Mouse (Mus musculus) layer of hippocampus, adult 9-10 months (tissue): ENCODE measurements around the gene Kcnip1.

ENCODE experiments used
- DNase-seq: peaks from one replicate; pipeline ENCODE4 v3.0.0; 2022; ENCODE audit warnings: low spot score

The Kcnip1 gene

GRCm38 (mm10) chr11:33829774-33830173, 163.2 kb downstream of the Kcnip1 start:
- no peak for DNase-seq

- DNase-seq, result peak; percentile 18
Measured at GRCm38 (mm10) chr11:33827829-33828206, 165.1 kb downstream of the Kcnip1 start.

DNA sequence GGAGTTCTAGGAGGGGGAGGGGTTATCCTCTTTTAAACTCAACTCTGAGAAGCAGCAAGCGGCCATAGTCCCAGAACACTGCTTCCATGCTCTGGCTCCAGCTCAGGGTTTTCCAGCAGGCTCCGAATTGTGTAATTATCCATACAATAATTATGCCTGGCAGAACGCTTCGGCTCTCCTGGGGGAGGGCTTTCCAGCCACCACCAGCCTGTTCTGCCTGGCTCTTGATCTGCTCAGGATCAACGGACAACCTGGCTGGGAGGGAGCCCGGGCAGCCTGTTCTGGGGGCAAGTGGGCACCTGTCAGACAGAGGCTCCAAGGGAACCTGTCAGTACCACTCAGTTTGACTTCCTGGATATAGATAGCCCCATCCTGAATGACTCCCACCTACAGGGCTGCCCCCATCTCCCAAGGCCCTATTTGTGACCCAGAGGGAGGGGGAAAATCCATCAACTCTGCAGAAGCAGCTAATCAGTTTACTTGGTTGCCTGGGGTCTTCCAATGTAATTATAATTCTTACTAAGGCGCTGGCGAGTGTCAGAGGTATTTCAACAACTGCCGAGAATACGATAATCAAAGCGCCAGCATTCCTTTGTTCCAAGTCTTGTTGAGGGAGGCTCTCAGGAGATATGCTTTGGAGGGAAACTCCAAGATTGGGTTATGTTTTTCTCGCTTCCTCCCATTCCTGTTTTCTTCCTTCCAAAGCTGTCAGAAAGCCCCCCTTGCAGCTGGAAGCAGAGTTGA, 165.7 kb downstream of the Kcnip1 start:
- no peak for DNase-seq

DNA sequence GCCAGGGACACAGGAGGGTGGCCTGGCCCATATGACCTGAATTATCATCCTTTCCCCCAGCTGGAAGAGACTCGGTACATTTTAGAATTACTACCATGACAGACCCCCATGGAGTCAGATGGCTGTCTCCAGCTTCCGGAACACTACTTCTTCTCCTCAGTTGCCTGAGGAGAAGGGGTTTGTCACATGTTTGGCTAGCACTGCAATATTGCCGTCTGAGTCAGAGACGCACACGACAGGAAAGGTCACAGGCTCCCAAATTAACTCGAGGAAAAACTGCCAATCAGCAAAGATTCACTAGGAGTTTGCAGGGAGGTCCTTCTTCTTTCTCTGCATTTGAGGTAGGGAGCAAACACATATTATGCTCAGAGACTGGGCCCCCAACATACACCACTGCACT, 168.2 kb downstream of the Kcnip1 start:
- DNase-seq, result no peak

DNA sequence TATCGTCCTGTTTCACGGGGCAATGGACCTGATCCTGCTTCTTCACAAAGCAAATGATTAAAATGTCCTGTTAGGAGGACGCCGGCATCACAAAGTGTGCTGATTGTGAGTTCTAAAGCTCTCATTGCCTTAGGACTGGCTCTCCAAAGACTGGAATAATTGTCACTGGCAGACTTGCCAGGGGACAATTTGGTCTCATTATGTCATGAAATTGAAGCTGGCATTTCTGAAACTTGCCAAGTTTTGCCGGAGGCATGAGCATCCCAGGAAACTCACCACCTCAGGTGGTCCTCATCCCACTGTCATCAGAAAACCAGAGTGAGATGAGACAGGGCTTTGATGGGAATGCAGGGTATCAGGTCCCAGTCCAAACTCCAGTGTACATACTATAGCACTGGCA, 171.6 kb downstream of the Kcnip1 start:
- no peak for DNase-seq

DNA sequence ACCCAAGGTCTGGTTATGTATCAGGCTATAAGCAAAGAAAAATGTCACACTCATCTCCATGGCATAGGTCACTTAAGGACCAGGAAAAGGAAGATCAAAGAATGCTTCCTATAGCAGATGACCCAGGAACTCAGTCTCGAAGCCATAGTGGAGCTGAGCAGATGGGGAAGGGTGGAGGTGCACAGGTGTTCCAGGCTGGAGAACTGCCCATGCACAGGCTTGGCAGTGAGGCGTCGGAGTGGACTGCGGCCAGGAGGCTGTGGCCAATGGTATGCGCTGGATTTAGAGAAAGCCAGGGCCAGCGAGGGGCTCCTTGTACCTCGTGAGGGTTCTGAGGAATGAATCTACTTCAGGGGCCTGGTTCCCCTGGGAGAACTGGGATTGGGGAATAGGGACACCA, 172.1 kb downstream of the Kcnip1 start:
- no peak for DNase-seq

DNA sequence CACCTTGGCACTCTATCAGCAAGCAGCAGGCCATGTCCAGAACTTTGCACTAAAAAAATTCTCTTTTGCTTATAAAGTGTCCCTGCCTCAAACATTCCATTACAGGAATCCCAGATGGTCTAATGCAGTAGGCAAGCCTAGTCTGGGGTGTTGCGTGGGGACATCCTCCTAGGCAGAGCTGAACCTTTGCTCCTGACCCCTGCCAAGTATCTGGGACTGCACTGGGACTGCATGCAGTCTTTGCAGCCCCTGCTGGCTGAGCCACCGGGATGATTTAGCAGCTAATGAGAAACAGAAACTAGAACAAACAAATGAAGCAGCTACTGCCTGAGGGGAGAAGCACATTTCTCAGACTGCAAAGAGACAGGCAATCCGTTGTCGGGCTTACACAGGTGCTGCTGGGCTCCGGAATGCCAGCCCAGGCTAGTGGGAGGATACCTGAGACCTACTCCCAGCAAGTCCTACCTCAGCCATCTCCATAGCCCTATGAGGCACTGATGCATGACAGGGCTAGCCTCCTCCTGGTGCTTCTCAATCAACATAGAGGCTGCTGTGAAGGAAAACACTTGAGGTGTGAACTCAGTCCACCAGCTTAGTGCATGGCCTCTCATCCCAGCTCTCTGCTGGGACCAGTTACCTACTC, 174.0 kb downstream of the Kcnip1 start:
- DNase-seq, result no peak

DNA sequence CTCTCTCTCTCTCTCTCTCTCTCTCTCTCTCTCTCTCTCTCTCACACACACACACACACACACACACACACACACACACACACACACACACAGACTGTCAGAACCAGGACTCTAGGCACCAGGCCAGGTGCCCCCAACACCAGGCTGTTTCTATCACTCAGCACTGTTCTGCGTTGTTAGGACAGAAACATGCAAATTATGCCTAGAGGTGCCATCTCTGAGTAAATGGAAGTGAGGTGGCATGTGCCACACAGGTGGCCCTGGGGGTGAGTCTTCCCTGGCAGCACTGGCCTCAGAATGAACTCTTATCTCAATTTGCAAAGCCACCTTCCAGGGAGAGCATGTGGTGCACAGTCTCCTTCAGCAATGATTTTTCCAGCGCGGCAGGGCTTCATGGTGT, 176.9 kb downstream of the Kcnip1 start:
- DNase-seq, result no peak

- no peak for DNase-seq
Measured at GRCm38 (mm10) chr11:33810105-33810504, 182.8 kb downstream of the Kcnip1 start.

GRCm38 (mm10) chr11:33803093-33803492, 189.9 kb downstream of the Kcnip1 start:
- no peak for DNase-seq

- peak; percentile 31 for DNase-seq
Measured at GRCm38 (mm10) chr11:33800436-33801088, 192.4 kb downstream of the Kcnip1 start.

DNA sequence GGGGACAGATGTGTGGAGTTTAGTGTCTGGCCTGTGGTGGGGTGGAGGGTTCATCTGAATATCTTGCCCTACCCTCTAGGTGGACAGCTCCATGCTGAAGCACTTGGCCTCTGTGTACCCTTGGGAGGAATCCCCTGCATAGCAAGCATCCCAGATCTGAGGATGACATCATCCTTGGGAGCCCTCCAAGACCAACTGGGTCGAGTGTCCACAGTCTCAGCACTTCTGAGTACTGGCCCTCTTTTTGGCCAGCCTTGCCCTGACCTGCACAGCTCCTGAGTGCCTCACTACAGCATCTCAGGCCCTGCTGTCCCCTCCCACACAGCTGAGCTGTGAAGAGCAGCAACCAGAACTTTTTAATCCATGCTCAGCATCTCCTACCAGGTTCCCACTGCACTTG, 193.0 kb downstream of the Kcnip1 start:
- DNase-seq, result no peak

DNA sequence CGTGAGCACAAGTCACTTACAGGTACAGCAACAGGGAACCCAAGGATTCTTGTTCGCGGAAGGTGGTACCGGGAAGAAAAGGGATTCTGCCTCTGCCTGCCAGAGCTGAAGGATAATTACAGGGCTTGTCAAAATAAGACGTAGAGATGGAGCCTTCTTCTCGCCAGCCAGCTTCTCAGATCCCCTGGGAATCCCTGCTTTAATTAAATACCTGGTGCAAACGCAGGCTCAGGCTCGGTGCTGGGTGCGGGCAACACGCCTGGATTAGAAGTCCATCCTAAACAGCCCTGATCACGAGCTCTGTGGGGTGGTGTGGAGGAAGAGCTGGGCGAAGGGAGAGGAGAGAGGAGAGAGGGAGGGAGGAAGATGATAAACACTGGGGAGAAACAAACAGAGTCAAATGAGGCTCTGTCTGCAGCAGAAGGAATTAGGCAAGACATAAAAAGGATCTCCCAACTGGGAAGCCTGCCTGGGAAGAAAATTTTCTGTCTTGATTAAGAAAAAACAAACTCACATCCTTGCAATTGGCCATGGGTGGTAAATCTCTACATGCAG, 194.8 kb downstream of the Kcnip1 start:
- no peak for DNase-seq

DNA sequence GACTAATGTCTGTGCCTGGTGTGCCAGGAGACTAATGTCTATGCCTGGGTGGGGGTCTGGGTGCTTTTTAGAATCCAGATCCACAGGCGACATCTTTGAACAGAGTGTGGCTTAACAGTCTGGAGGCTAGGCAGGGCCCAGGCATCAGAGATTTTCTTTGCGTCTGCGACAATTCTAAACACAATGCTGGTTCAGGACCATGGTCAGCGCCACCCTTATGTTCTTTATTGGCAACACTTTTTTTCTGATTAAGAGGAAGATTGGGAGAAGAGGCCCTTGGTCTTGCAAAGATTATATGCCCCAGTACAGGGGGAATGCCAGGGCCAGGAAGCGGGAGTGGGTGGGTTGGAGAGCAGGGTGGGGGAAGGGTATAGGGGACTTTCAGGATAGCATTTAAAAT, 205.6 kb downstream of the Kcnip1 start:
- DNase-seq, result no peak

- DNase-seq, result no peak
Measured at GRCm38 (mm10) chr11:33786572-33786971, 206.4 kb downstream of the Kcnip1 start.

DNA sequence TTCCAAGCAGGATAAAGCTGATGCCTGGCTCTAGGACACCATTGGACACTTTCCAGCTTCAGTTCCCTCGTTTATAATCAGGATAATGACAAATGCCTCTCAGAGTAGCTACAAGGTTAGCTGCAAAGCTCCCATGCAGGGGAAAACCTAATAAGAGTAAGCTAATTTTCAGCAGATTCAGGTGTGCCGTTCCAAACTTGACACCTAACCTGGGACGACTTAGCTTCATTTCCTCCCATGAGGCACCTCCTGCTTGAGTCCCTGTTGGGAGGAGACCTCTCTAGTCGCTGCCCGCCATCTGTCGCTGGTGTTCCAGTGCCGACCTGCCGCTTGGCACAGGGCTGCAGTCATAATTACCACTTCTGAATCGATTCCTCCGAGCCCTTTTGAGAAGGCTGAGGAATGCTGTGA, 211.4 kb downstream of the Kcnip1 start:
- no peak for DNase-seq

- DNase-seq, result no peak
Measured at GRCm38 (mm10) chr11:33780263-33780662, 212.7 kb downstream of the Kcnip1 start.

GRCm38 (mm10) chr11:33772615-33773141, 220.3 kb downstream of the Kcnip1 start:
- peak; percentile 61 for DNase-seq

- DNase-seq, result no peak
Measured at GRCm38 (mm10) chr11:33772043-33772442, 220.9 kb downstream of the Kcnip1 start.

- DNase-seq, result no peak
Measured at GRCm38 (mm10) chr11:33766976-33767938, 225.7 kb downstream of the Kcnip1 start.

- DNase-seq, result no peak
Measured at GRCm38 (mm10) chr11:33761201-33761755, 231.7 kb downstream of the Kcnip1 start.
